Mouse (Mus musculus) cerebellum, adult 11-12 months (tissue): Measurements from ENCODE around the gene Baz1b.

Experiments used
- DNase-seq: peaks from one replicate; pipeline ENCODE4 v3.0.0; 2022

Gene Baz1b

DNA sequence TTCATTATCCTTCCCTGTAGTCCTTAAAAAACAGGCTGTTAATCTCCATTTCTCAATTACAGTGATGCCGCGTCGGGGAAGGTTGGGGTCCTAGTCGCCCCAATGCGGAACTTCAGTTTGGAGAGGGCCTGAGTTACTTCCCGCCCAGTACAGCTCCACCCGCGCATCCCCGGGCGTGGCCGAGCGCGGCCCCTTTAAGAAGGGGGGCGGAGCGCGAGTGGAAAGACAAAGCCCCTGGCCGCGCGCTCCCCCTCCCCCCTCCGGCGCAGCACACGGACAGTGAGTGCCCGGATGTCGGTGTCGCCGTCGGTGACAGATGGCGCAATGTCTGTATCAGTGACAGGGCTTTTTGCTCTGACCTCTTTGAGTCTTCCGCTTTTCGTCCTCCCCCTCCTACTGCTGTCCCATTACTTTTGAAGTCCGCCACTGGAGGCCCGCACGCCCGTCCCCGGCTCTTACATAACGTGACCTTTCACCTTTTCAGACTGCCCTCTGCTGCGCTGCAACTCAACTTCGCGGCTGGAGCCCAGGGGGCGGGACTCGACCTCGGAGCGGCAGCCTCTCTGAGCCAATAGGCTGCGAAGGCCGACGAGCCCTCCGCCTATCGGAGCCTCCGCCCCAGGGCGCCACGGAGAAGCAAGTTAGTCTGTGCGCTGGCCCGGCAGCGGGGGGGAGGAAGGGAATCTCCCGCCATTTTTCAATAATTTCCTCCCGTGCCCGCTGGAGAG lies at the start of gene Baz1b:
TSS of gene Baz1b (plus strand) at position 644 of the 728 bp plus-strand sequence.
- peak; percentile 100 for DNase-seq

DNA sequence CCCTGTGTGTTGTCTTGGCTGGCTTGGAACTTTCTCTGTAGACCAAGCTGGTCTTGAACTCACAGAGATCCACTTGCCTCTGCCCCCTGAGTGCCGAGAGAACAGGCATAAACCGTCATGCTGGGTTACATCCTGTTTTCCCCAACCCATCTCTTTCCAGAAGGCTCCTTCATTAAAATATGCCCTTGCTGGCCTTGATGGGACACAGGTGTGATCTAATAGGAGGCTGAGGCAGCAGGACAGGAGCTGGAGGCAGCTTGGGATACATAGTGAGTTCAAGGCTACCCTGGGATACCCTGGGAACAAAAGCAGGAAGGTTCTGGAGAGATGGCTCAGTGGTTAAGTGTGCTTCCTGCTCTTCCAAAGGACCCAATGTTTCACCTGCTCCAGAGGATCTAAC lies 47.2 kb upstream of the Baz1b start:
- no peak for DNase-seq

DNA sequence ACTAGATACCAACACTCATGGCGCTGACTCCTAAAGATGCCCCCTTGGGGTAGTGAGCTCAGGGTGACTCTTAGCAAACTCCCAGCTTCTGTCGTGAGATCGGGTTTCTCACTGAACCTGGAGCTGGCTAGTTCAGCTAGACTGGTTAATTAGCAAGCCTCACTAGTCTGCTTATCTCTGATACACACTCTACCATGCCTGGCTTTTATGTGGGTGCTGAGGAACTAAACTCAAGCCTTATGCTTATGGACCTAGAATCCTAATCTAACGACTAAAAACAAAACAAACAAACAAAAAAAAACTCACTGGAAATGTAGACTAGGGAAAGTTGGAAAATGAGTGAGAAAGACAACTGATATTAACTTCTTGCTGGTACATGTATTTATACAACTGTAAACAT lies 42.6 kb upstream of the Baz1b start:
- DNase-seq: no peak

GRCm38 (mm10) chr5:135145532-135145931 lies 41.5 kb upstream of the Baz1b start:
- DNase-seq: no peak

DNA sequence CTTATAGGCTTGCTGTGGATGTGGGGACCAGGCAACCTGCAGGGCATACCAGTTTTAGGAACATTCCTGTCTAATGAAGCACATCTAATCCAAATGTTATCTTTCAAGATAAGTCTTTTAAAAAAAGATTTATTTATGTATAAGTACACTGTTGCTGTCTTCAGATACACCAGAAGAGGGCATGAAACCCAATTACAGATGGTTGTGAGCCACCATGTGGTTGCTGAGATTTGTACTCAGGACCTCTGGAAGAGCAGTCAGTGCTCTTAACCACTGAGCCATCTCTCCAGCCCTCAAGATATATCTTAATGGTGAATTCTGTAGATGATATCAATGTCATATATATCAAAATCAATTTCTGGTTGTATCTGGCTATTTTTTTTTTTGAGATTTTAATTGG lies 41.1 kb upstream of the Baz1b start:
- no peak for DNase-seq

DNA sequence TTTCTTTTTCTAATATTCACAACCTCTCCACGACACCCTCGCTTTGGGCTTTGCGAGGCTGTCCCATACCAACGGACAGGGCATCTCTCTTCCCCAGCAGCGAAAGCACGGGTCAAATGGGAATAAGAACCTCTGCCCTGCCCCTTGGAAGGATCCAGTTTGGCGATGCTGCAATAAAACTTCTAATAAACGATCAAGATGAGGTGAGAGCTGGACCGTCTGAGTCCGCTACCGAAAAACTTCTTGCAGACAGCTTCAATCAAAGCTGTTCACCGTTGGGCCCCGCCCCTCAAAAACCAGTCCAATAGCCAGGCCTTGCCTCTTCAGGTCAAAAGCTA lies 38.4 kb upstream of the Baz1b start:
- no peak for DNase-seq

DNA sequence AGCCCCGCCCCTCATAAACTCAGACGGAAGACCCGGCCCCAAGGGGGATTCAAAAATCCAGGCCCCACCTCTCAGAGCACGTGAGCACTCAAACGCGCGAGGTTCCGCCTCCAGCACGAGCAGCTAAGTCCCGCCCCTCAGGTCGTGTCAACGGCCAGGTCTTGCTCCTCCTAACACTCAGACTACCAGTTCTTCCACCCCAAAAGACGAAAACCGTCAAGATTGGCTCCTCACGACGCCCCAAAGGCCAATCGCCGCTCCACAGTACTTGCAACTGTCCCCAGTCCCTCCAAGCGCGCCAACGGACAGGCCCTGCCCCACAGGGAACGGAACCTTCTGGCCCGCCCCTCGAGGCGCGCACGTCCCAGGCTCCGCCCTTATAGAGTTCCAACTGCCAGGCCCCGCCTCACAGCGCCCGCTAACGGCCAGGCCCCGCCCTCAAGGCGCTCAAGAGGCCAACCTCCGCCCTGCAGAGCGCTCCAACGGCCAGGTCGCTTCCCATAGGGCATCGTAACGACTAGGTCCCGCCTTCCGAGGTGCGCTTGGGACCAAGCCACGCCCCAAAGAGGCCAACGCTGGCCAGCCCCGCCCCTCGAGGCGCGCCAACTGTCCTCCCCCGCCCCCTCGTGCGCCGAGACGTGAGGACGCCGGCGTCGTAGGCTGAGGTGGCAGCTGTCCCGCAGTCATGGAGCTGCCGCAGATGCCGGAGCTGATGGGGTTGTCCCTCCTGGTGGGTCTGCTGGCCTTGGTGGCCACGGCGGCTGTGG lies 37.8 kb upstream of the Baz1b start, which contains the start of gene Tbl2:
TSS of gene Tbl2 (plus strand) at position 605 of the 767 bp plus-strand sequence.
- peak; percentile 99 for DNase-seq

DNA sequence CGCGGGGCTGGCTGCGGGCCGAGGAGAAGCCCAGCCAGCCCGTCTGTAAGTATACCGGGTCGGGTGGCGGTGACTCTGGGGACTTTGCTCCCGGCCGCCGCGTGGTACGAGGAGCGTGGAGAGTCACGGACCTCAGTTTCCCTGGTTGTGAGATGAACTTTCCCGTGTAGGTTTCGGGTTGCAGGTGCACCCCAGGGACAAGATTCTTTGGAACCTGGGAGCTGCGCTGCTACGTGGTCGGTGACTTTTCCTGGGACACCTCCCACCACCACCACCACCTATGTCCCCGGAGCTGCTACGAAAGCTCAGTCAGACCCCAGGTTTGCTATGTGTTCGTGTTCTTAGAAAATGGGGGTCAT lies 37.3 kb upstream of the Baz1b start:
- no peak for DNase-seq

DNA sequence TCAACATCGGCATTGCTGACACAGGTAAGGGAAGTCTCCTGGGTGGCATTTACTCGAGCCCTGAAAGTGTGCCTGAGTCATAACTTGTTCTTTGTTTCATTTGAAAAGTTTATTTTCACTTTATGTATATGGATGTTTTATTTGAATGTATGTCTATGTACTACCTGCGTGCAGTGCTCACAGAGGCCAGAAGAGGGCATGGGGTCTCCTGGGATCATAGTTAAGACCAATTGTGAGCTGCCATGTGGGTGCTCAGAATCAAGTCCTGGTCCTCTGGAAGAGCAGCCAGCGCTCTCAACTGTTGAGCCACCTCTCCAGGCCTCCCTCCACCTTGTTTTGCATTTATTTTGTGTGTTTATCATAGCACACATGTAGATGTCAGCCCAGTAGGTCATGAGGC lies 30.6 kb upstream of the Baz1b start:
- no peak for DNase-seq

GRCm38 (mm10) chr5:135161221-135161620 lies 25.8 kb upstream of the Baz1b start:
- no peak for DNase-seq

DNA sequence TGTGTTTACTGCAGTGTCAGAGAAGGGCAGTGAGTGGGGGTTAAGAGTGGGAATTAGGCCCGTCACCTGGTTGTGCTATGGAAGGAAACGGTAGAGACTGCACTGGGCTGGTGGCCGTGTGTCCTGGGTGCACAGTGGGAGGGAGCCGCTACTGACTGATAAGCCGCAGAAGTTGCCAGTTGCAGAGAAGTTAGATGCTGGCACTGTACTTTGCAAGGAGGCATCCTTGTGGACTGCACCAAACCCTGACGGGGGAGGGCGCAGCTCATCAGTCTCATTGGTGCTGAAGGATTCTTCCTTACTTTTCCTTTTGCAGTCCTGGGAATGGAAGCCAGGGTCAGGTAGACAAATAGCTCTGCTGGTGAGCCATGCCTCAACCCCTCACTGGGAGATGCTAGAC lies 25.4 kb upstream of the Baz1b start:
- peak; percentile 19 for DNase-seq

DNA sequence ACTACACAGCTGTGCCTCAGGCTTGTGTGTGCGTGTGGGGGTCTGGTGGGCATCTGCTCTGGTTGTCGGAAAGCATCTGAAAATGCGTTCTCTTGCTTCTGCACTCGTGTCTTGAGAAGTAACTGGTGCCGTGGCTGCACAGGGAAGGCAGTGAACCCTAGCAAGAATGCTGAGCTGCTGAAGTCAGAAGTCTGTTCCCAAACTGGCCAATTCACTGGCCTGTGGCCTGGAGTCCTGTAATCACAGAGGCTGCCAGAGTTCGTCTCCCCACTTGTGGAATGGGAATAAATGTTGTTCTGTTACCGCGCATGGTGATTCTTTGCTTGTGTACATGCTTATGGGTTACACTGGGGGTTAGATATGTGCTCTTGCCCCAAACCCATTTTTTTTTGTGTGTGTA lies 24.7 kb upstream of the Baz1b start:
- peak; percentile 16 for DNase-seq

DNA sequence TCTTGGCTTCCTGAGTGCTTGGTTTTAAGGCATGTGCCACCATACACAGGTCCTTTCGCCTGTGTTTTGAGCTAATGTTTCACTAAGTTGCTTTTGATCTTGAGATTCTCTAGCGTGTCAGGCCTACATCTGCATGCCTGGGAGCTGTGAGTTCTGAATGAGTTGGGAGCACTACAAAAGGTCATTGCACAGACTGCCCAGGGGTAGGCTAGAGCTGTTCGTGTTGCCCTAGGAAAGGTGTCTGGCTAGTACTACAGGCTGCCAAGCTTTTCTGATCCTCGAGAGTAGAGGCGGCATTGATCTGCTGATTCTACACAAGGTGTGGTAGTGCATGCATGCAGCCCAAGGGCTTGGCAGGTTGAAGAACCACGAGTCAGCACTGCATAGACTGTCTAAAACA lies 24.2 kb upstream of the Baz1b start:
- DNase-seq: no peak

DNA sequence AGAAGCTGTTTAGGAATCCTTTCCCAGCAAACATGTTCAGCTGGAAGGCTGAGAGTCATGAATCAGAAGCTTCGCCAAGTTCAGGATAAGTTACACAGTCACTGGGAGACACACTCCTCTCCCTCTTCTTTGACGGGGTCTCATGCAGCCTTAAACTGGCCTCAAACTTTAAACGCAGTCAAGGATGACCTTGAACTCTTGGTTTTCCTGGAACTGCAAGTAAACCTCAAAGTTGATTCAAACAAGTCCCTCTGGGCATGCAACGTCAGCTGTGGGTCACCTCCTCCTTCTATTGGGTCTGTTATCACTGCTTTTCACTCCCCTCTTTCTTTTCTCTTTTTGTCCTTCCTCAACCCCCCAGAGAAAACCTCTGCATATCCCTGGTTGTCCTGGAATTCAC lies 20.2 kb upstream of the Baz1b start:
- peak; percentile 48 for DNase-seq

GRCm38 (mm10) chr5:135167469-135167868 lies 19.6 kb upstream of the Baz1b start:
- no peak for DNase-seq

GRCm38 (mm10) chr5:135168063-135169062 lies 18.7 kb upstream of the Baz1b start, which contains the start of gene Bcl7b:
Bcl7b (plus strand) TSS chr5:135168283.
- DNase-seq: peak; percentile 98

GRCm38 (mm10) chr5:135169479-135169878 lies 17.6 kb upstream of the Baz1b start:
- DNase-seq: no peak

- no peak for DNase-seq
These were observed 15.3 kb upstream of the Baz1b start for GRCm38 (mm10) chr5:135171688-135172220.

- no peak for DNase-seq
These were observed 14.1 kb upstream of the Baz1b start for GRCm38 (mm10) chr5:135172986-135173385.

- DNase-seq: no peak
These were observed 12.0 kb upstream of the Baz1b start for GRCm38 (mm10) chr5:135175086-135175485.

DNA sequence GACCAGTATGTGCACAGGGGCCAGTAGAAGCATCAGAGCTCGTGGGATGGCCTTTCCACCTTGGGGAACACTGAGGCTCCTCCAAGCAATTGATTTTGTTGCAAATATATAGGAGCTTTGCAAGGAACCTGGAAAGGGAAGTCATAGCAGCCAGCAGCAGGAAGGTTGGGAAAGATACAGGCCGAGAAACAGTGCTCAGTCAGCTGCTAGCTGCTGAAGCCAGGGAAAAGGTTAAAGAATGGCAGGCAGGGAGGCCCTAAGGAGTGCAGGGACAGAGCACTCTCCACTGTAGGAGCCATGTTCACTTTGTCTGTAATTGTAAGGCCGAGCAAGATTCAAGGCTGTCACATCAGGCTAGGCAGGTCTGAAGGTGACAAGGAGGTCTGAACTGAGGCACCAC lies 8.5 kb upstream of the Baz1b start:
- no peak for DNase-seq

- peak; percentile 98 for DNase-seq
These were observed 8.1 kb upstream of the Baz1b start for GRCm38 (mm10) chr5:135178996-135179395.

DNA sequence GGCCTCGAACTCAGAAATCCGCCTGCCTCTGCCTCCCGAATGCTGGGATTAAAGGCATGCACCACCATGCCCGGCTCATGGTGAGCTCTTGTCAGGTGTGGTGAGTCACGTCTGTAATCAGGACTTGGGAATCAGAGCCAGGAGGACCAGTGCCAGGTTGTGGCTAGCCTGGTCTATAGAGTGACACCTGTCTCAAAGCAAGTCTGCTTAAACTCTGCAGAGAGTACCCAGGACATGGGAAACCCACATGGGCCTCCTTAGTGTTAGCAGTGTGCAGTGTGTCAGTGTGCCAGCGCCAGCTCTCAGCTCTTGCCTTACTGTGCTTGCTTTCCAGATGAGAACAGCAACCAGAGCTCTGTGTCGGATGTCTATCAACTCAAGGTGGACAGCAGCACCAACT lies 7.4 kb upstream of the Baz1b start:
- DNase-seq: peak; percentile 80
